Mouse (Mus musculus) ES-Bruce4 (cell line): ENCODE data around the gene Batf2. TPM values are rescaled to one million over a fixed set of nuclear protein-coding genes. Genes with fewer than 3 reads are reported as not detected.

Experiments used
- H3K27ac ChIP-seq: 2 replicates; pipeline ENCODE4 v1.5.1; 2012; ENCODE audit warnings: low read length, inconsistent platforms; ENCODE audit not compliant: insufficient read depth
- H3K27me3 ChIP-seq: 2 replicates; pipeline ENCODE4 v1.6.1; 2012; ENCODE audit warnings: mild to moderate bottlenecking, low read length, inconsistent platforms; ENCODE audit not compliant: control insufficient read depth, poor library complexity, insufficient read depth, severe bottlenecking
- H3K36me3 ChIP-seq: 2 replicates; pipeline ENCODE4 v1.6.1; 2012; ENCODE audit warnings: inconsistent platforms, mild to moderate bottlenecking, low read length, moderate library complexity; ENCODE audit not compliant: control insufficient read depth, poor library complexity, insufficient read depth, severe bottlenecking
- H3K4me1 ChIP-seq: one replicate; pipeline ENCODE4 v1.8.1; 2011; ENCODE audit warnings: low read length; ENCODE audit not compliant: control insufficient read depth, insufficient read depth
- H3K4me3 ChIP-seq: 2 replicates; pipeline ENCODE4 v1.5.1; 2011; ENCODE audit warnings: low read depth, mild to moderate bottlenecking, low read length
- H3K9ac ChIP-seq: 2 replicates; pipeline ENCODE4 v1.6.1; 2012; ENCODE audit warnings: low read depth, mild to moderate bottlenecking, inconsistent platforms; ENCODE audit not compliant: poor library complexity, severe bottlenecking
- H3K9me3 ChIP-seq: replicated peaks from 2 replicates; pipeline ENCODE4 v1.6.1; 2012; ENCODE audit warnings: mild to moderate bottlenecking, low read length, inconsistent platforms; ENCODE audit not compliant: control insufficient read depth, poor library complexity, insufficient read depth, severe bottlenecking
- CTCF ChIP-seq: IDR thresholded peaks from one replicate; pipeline ENCODE4 v1.8.1; 2011; ENCODE audit warnings: low read depth, low read length
- EP300 ChIP-seq: IDR thresholded peaks from 2 replicates; pipeline ENCODE4 v1.6.1; 2011; ENCODE audit warnings: low read depth, low read length; ENCODE audit not compliant: insufficient read depth
- POLR2A ChIP-seq: IDR thresholded peaks from one replicate; pipeline ENCODE4 v1.8.1; 2011; ENCODE audit warnings: low read length; ENCODE audit not compliant: insufficient read depth
- polyA plus RNA-seq: library from polyadenylated mRNA; stranded (reverse); fragments of >200 nt; gene quantifications from 2 replicates; pipeline ENCODE4 v1.2.4, GENCODE M21; 2011; ENCODE audit warnings: low read depth; ENCODE audit not compliant: missing spikeins, insufficient read depth, insufficient read length

Gene Batf2
- not detected in 2 replicates for polyA plus RNA-seq

DNA sequence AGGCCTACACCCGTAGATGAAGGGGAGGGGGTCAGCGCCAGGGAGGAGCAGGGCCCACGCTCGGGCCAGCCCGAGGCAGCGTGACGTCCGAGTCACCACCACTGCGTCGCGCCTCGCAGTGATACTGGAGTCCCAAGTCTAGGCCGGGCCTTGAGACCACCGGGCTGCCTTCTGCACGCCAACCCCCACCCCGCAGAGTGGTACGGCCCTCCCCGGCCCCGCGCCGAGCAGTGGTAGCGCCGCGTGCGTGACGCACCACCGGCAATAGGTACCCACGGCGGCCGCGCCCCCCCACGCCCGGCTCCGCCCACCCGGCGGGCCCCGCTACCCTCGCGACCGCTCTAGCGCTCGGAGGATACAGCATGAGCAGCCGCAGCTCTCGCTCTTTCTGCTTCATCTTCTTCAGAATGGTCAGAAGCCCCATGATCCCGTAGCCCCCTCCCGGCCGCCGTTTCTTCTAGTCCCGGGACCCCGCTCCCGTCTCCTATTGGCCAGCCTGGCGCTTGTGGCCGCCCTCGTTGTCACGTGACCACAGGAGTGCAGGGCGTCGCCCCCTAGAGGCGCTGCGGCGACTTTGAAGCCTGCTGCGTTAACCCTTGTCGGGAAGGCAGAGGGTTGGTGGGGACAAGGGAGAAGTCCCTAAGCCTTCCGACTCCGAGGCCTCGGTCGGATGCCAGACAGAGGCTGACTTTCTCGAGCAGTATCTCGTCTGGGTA lies at the start of gene Batf2:
TSS of gene Batf2 (plus strand) at position 306 of the 716 bp plus-strand sequence.
- no peaks in the 10 kb centered on the region for H3K36me3 ChIP-seq

DNA sequence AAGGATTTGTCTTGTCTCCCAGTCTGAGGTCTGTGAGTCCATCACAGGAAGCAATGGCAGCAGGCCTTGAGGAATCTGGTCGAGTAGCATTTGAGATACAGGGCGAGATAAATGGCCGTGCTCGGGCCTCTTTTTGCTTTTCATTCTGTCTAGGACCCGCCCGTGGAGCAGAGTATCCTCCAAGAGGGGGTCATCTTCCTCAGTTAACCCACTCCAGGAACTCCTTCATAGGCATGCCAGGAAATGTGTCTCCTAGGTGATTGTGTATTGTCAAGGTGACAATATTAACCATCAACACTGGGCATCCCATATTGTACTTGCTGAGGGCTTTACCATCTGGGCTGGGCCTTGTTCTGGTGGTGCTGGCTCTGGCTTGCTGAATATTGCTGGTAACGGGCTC lies 46.7 kb upstream of the Batf2 start, which contains the start of gene AC131692.1:
TSS of gene AC131692.1 (plus strand) at position 301 of the 400 bp plus-strand sequence.
- Histone ChIP-seq H3K9ac (no peak within 1 kb of the TSS), H3K9me3 (no peaks in the 10 kb centered on the region), H3K36me3 (peaks cover 59% of the 10 kb centered on the region), H3K27me3 (no peaks in the 10 kb centered on the region), H3K4me3 (no peak within 1 kb of the TSS), H3K27ac (no peak within 1 kb of the TSS), H3K4me1 (no peaks in the 10 kb centered on the region)
- TF ChIP-seq POLR2A = no peak
- TF ChIP-seq CTCF = no peak
- TF ChIP-seq EP300 = no peak

More for the DNA sequence above, at the start of gene Batf2:
- Histone ChIP-seq H3K9me3 (no peaks in the 10 kb centered on the region), H3K4me3 (peak within 1 kb of the TSS; percentile 96), H3K27ac (peak within 1 kb of the TSS; percentile 94), H3K9ac (peak within 1 kb of the TSS; percentile 87), H3K27me3 (no peaks in the 10 kb centered on the region), H3K4me1 (no peaks in the 10 kb centered on the region)
- TF ChIP-seq EP300 = peak; percentile 47; the same call in 1 of the 2 replicates
- no peak for TF ChIP-seq POLR2A
- peak; percentile 69 for TF ChIP-seq CTCF

DNA sequence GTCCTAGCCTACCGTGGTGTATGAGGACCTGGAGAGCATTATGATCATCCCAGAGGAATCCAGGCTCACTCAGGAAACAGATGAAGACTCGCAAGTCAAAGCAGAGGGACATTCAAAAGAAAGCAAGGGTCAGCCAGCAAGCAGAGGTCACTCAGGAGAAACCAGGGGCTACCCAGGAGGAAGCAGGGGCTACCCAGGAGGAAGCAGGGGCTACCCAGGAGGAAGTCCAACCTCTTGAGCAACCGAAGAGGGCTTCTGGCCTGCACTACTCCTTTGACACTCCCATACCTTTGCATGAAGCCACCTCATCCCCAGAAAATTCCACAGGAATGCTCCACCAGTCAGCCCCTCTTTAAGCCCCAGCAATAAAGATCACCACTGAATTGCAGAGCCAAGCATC lies 42.9 kb upstream of the Batf2 start:
- no peaks in the 10 kb centered on the region for H3K27me3 ChIP-seq
- H3K9me3 ChIP-seq = no peaks in the 10 kb centered on the region
- no peak overlapping the region for H3K9ac ChIP-seq
- no peak overlapping the region for H3K27ac ChIP-seq
- peaks cover 34% of the 10 kb centered on the region for H3K36me3 ChIP-seq
- TF ChIP-seq EP300 = no peak
- no peak for TF ChIP-seq CTCF
- TF ChIP-seq POLR2A = no peak
- H3K4me1 ChIP-seq = peaks cover 2% of the 10 kb centered on the region
- H3K4me3 ChIP-seq = no peak overlapping the region

DNA sequence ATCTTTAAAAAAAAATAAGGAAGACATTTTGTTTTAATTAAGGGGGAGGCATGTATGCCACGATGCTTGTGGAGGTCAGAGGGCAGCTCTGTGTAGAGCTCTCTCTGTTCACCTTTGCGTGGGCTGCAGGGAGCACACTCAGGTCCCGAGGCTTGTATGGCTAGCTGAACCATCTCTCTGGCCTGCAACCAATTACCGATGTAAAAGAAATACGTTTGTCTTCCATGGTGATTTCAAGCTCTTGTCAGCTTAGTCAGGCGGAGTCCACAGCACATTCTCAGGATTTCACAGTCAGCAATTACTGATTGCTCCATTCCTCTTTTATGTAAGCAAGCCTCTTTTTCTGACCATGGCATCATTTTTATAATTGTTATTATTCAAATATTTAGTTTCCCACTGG lies 39.6 kb upstream of the Batf2 start:
- Histone ChIP-seq H3K9me3 (no peaks in the 10 kb centered on the region), H3K4me3 (no peak overlapping the region), H3K36me3 (peaks cover 20% of the 10 kb centered on the region), H3K9ac (no peak overlapping the region), H3K27ac (no peak overlapping the region), H3K4me1 (peaks cover 2% of the 10 kb centered on the region), H3K27me3 (no peaks in the 10 kb centered on the region)
- TF ChIP-seq POLR2A = no peak
- no peak for TF ChIP-seq EP300

DNA sequence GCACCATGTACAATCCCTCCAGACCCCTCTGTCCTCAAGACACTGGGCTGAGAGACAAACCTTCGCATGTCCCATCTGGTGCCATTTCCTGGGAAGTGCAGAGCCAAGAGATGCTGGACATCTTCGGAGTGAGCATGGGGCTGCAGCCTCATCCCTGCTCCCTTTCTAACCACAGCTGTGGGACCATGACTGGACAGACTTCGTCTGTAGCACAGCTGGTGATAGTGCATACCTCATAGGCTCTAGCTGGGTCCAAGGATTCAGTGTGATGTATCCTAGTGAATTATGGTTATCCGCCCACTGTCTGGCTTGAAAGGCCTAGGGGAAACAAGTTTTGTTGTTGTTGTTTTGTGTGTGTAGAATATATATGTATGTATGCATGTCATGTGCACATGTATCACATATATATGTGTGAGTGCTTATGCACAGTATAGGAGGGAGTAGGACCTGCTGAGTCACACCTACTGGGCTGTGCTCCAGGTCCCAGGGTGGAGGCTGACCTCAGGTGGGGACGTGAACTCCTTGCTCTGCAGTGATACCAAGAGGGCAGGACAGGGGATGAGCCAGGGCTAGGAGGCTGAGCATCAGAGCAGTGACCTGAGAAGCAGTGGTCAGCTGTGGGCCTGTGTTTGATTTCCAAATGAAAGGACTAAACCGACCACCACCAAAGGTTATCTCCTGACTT lies 38.5 kb upstream of the Batf2 start:
- no peak for TF ChIP-seq CTCF
- TF ChIP-seq EP300 = no peak
- Histone ChIP-seq H3K4me1 (peaks cover 2% of the 10 kb centered on the region), H3K9ac (no peak overlapping the region), H3K4me3 (no peak overlapping the region), H3K27me3 (no peaks in the 10 kb centered on the region), H3K27ac (no peak overlapping the region), H3K9me3 (no peaks in the 10 kb centered on the region), H3K36me3 (peaks cover 11% of the 10 kb centered on the region)

DNA sequence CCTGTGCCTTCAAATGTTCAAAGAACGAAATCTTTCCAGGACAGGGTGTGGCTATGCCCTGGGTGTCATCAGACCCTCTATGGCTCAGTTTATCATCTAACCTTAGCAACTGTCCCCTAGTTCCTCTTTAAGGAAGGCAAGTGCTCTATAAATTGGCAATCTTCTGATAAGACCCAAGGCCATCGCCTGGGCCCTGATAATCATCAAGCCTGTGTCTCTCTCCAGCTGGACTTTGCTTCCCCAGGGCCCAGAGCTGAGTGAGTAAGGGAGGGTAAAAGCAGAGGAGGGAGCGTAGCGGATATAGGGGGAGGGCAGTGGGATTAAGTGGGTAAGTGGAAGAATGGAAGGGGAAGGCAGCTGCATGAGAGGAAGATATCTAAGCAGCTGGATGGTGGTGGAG lies 36.3 kb upstream of the Batf2 start:
- H3K36me3 ChIP-seq = 0 out of 2 replicates have a peak, but pooled peaks cover 5% of the 10 kb centered on the region
- H3K9ac ChIP-seq = no peak overlapping the region
- H3K27ac ChIP-seq = no peak overlapping the region
- no peaks in the 10 kb centered on the region for H3K9me3 ChIP-seq
- H3K4me1 ChIP-seq = peaks cover 2% of the 10 kb centered on the region
- no peak for TF ChIP-seq EP300
- TF ChIP-seq POLR2A = no peak
- no peak for TF ChIP-seq CTCF
- H3K27me3 ChIP-seq = no peaks in the 10 kb centered on the region
- no peak overlapping the region for H3K4me3 ChIP-seq
